Mouse (Mus musculus) liver, postnatal 0 days (tissue): ENCODE data around the gene Cd209e. TPM values are rescaled to one million over a fixed set of nuclear protein-coding genes. Genes with fewer than 3 reads are reported as not detected.
"Not testable (repeated sequence)": the region's sequence is repeated elsewhere in the genome, so short reads cannot be mapped to it uniquely, and the experiment has no call there.

Experiments used
- ATAC-seq: fragments of 200-750 bp; cut with Nextera tagmentation; 2 replicates; pipeline ENCODE4 v1.8.0; 2017; ENCODE audit warnings: mild to moderate bottlenecking, moderate library complexity
- DNase-seq: peaks from one replicate; pipeline ENCODE4 v3.0.0-alpha.2; 2016
- H3K27ac ChIP-seq: fragments of 300-500 bp; sonication (generic); 2 replicates; pipeline ENCODE4 v1.5.1; 2014; ENCODE audit warnings: antibody characterized with exemption, moderate library complexity, mild to moderate bottlenecking, low read depth
- H3K27me3 ChIP-seq: fragments of 300-500 bp; sonication (generic); 2 replicates; pipeline ENCODE4 v1.6.1; 2014; ENCODE audit warnings: low read length, control low read depth, mixed read lengths; ENCODE audit not compliant: insufficient read depth
- H3K36me3 ChIP-seq: fragments of 300-500 bp; sonication (generic); replicated peaks from 2 replicates; pipeline ENCODE4 v1.6.1; 2014; ENCODE audit warnings: mild to moderate bottlenecking, control low read depth, low read length, moderate library complexity, mixed read lengths; ENCODE audit not compliant: insufficient read depth
- H3K4me1 ChIP-seq: fragments of 300-500 bp; sonication (generic); 2 replicates; pipeline ENCODE4 v1.6.1; 2014; ENCODE audit warnings: antibody characterized with exemption, mild to moderate bottlenecking, control low read depth; ENCODE audit not compliant: insufficient read depth
- H3K4me2 ChIP-seq: fragments of 300-500 bp; sonication (generic); 2 replicates; pipeline ENCODE4 v1.6.1; 2014; ENCODE audit warnings: low read depth, mild to moderate bottlenecking, low read length, moderate library complexity, mixed read lengths
- H3K4me3 ChIP-seq: fragments of 300-500 bp; sonication (generic); 2 replicates; pipeline ENCODE4 v1.5.1; 2014; ENCODE audit warnings: low read depth, low read length
- H3K9ac ChIP-seq: fragments of 300-500 bp; sonication (generic); replicated peaks from 2 replicates; pipeline ENCODE4 v1.6.1; 2014; ENCODE audit warnings: mild to moderate bottlenecking, moderate library complexity
- H3K9me3 ChIP-seq: fragments of 300-500 bp; sonication (generic); 2 replicates; pipeline ENCODE4 v1.6.1; 2016; ENCODE audit warnings: mild to moderate bottlenecking, control low read depth, low read length, mixed read lengths
- CTCF ChIP-seq: sonication (generic); IDR thresholded peaks from 2 replicates; pipeline ENCODE4 v1.5.1; 2016; ENCODE audit warnings: antibody characterized with exemption, low read depth
- EP300 ChIP-seq: IDR thresholded peaks from 2 replicates; pipeline ENCODE4 v1.6.1; 2016; ENCODE audit warnings: antibody characterized with exemption, low read depth, mild to moderate bottlenecking
- WGBS: fragments of 180-500 bp; shearing (Covaris S2); extraction: QIAGEN DNeasy Blood & Tissue Kit; methylation state at CpG from one replicate; pipeline ENCODE4 v1.1.7; 2014; ENCODE audit not compliant: insufficient replicate concordance; 5-methylcytosine and 5-hydroxymethylcytosine counted together
- polyA plus RNA-seq: library from polyadenylated mRNA; unstranded; fragments of >200 nt; fragmentation: Nextera tagmentation; extraction: Ambion mirVana; gene quantifications from 2 replicates; pipeline ENCODE4 v1.2.1, GENCODE M21; 2015

Cd209e gene
- polyA plus RNA-seq: 0.09 TPM in 1 of 2 replicates, not detected in the other

DNA sequence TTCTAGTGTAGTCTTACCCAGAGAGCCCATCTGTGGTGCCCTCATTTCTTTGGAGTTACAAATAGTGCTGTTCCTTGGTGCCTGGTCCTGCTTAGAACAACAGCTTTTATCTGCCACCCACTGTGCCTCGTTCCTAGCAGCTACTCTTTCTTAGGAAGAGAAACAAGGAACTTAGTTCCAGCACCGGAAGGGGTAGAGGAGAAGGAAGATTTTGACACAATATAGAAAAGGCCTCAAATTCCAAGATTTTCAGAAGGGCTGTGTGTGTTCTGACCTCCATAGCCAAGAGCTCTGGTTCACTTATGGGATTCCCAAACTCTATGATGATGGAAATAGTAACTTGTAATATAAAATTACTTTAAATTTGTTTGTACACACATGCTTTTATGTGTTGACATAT is at the start of gene Cd209e:
TSS of gene Cd209e (minus strand) at position 101 of the 400 bp plus-strand sequence.
- Histone ChIP-seq H3K27ac (no peak within 1 kb of the TSS), H3K4me2 (no peak within 1 kb of the TSS), H3K36me3 (no peaks in the 10 kb centered on the region), H3K4me1 (no peaks in the 10 kb centered on the region), H3K9ac (no peak within 1 kb of the TSS), H3K4me3 (no peak within 1 kb of the TSS), H3K27me3 (no peaks in the 10 kb centered on the region), H3K9me3 (no peaks in the 10 kb centered on the region)
- WGBS: 66% methylated on average over 2 of the region's 2 CpGs
- ATAC-seq: no peak
- TF ChIP-seq EP300 (no peak), CTCF (no peak)
- DNase-seq: no peak

DNA sequence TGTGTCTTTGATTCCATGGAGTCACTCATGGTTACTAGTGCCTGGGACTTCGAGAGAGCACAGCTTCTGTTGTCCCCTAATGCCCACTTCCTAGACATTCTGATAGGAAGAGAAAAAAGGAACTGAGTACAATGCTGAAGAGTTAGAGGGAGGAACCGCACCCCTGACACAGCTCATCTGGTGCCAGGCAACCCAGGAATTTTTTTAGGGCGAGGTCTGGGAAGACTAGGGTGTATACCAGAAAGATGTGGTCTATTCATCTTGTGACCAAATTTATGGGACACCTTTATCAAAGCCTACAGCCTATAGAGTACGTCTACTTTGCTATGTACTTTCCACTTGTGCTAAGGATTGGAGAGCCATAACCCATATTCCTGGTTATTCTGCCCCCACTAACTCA is 24.3 kb upstream of the Cd209e start, which contains the start of gene Cd209d:
TSS of gene Cd209d (minus strand) at position 101 of the 400 bp plus-strand sequence.
- no peaks in the 10 kb centered on the region for H3K36me3 ChIP-seq
- H3K27me3 ChIP-seq: no peaks in the 10 kb centered on the region
- no peak within 1 kb of the TSS for H3K4me3 ChIP-seq
- no peak for ATAC-seq
- no peaks in the 10 kb centered on the region for H3K4me1 ChIP-seq
- H3K4me2 ChIP-seq: no peak within 1 kb of the TSS
- TF ChIP-seq EP300: no peak
- no peak for TF ChIP-seq CTCF
- 60% methylated on average over 4 of the region's 4 CpGs for WGBS
- DNase-seq: no peak
- H3K9ac ChIP-seq: no peak within 1 kb of the TSS
- H3K27ac ChIP-seq: no peak within 1 kb of the TSS
- H3K9me3 ChIP-seq: no peaks in the 10 kb centered on the region

DNA sequence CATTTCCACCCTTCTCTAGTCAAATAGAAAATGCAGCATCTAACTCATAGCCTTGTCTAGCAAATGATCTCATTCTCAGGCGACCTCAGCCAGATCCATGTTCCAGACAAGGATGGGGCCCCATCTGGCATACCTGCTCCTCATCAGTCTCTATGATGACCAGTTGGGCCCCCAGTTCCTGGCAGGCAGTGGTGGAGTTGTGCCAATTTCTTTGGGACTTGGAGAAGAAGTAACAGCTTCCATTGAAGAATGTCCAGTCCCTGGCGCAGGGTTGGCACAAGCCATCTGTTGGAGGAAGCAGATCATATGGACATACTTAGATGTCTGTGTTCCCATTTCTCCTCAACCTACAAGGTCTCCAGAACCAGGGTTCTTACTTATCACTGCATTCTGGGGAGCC is 22.0 kb upstream of the Cd209e start:
- DNase-seq (no peak), ATAC-seq (no peak)
- Histone ChIP-seq H3K9me3 (no peaks in the 10 kb centered on the region), H3K9ac (no peak overlapping the region), H3K27ac (no peak overlapping the region), H3K4me2 (no peak overlapping the region), H3K36me3 (no peaks in the 10 kb centered on the region), H3K4me1 (no peaks in the 10 kb centered on the region), H3K4me3 (no peak overlapping the region), H3K27me3 (no peaks in the 10 kb centered on the region)
- 72% methylated on average over 2 of the region's 2 CpGs for WGBS
- TF ChIP-seq CTCF (no peak), EP300 (no peak)

DNA sequence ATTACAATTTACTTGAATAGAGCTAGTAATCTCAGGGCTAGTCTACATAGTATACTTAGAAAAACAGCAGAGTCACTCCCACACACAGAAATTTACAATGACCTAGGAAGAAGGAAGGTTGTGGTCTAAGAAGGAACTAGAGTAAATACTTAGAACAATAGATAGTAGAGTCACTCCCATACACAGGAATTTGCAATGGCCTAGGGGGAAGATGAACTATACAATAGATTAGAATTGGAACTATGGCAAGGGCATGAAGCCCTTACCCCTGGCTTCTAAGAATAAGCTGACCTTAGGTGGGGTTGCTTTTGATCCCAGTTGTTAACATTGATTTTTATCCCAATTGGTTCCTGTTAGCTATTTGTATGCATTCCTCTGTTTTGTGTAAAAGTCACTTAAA is 8.6 kb upstream of the Cd209e start:
- H3K27me3 ChIP-seq, DNase-seq, H3K4me3 ChIP-seq, H3K27ac ChIP-seq, H3K4me1 ChIP-seq, H3K9ac ChIP-seq, H3K36me3 ChIP-seq, H3K9me3 ChIP-seq, H3K4me2 ChIP-seq, ATAC-seq: not testable (repeated sequence)

DNA sequence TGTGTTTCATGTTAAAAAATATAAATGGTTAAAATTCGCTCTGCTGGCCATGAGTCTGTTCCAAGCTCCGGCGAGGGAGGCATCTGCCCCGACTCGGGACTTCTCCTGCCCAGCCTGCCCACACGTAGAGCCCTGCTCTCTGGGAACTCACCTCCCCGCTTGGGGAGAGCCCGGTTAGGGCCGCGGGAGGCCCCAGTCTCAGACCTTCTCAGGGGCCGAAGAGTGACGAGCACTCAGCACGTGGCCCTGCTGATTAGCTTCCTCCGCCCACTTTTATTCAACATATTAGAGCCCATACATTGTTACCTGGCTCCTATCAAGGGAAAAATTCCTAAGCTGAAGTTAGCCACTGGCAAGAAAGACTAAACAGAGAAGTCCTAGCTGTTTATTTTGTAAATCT is 51.0 kb downstream of the Cd209e start:
- TF ChIP-seq CTCF: no peak
- TF ChIP-seq EP300: no peak
- no peaks in the 10 kb centered on the region for H3K36me3 ChIP-seq
- H3K4me2 ChIP-seq: no peak overlapping the region
- peaks cover 3% of the 10 kb centered on the region; the same call in 1 of the 2 replicates for H3K9me3 ChIP-seq
- no peak overlapping the region for H3K27ac ChIP-seq
- H3K27me3 ChIP-seq: no peaks in the 10 kb centered on the region
- no peak for ATAC-seq
- 74% methylated on average over 14 of the region's 14 CpGs for WGBS
- DNase-seq: no peak
- no peaks in the 10 kb centered on the region for H3K4me1 ChIP-seq
- H3K9ac ChIP-seq: no peak overlapping the region
- H3K4me3 ChIP-seq: no peak overlapping the region

Other genes starting within 250 kb of the Cd209e start
- gene Xab2, start 233.0 kb downstream of the Cd209e start, polyA plus RNA-seq: 13.2 and 15.9 TPM in 2 replicates
- gene Pet100, start 232.8 kb downstream of the Cd209e start, polyA plus RNA-seq: 88.9 and 91.2 TPM in 2 replicates
- 0.07 TPM in 1 of 2 replicates, not detected in the other for gene Pcp2, start 228.8 kb downstream of the Cd209e start, polyA plus RNA-seq
- gene Stxbp2, start 223.4 kb downstream of the Cd209e start, polyA plus RNA-seq: 40.5 and 46.9 TPM in 2 replicates
- gene Retn, start 198.5 kb downstream of the Cd209e start, polyA plus RNA-seq: not detected in 2 replicates
- gene Mcemp1, start 188.6 kb downstream of the Cd209e start, polyA plus RNA-seq: 11.9 and 12.8 TPM in 2 replicates
- 2.7 and 3.4 TPM in 2 replicates for gene Fcor, start 181.9 kb downstream of the Cd209e start, polyA plus RNA-seq
- 16.6 and 16.9 TPM in 2 replicates for gene Trappc5, start 178.0 kb downstream of the Cd209e start, polyA plus RNA-seq
- gene Fcer2a, start 160.1 kb downstream of the Cd209e start, polyA plus RNA-seq: 0.05 and 0.06 TPM in 2 replicates
- gene Clec4g, start 133.7 kb downstream of the Cd209e start, polyA plus RNA-seq: 29.3 and 30.2 TPM in 2 replicates
- 0.14 and 0.19 TPM in 2 replicates for gene Cd209a, start 105.3 kb downstream of the Cd209e start, polyA plus RNA-seq
- not detected in 2 replicates for gene Cd209d, start 24.2 kb upstream of the Cd209e start, polyA plus RNA-seq
- not detected in 2 replicates for gene Cd209b, start 72.5 kb upstream of the Cd209e start, polyA plus RNA-seq
- gene Cd209c, start 100.4 kb upstream of the Cd209e start, polyA plus RNA-seq: 0.08 TPM in 1 of 2 replicates, not detected in the other